Mouse (Mus musculus): ENCODE data around the gene Ccdc144b. TPM values are rescaled to one million over a fixed set of nuclear protein-coding genes. Genes with fewer than 3 reads are reported as not detected.

Gene Ccdc144b
- polyA plus RNA-seq, 1 experiment from 2014 or later: not detected

DNA sequence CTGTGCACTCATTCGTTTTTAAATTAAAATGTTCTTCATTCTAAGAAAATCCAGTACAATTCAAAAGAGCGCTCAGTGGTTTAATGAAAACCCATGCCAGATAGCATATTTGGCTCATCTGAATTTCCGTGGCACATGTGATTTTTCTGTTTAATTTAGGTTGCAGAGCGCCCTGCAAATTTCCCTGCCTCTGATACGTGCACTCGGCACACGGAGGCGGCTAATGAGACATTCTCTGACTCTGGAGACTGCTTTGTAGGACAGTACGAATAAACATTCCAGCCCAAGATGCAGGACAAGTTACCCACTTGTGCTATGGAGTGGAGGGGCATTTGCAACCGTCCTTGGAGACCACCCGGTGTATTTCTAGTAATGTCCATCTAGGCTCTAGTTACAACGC is 82.2 kb downstream of the Ccdc144b start:
- 92% methylated on average over 12 of the region's 12 CpGs for WGBS
- Histone ChIP-seq H3K4me1 (ENCODE audit: control insufficient read depth, insufficient read depth, low read length) (no peaks in the 10 kb centered on the region), H3K9me3 (replicated peaks; ENCODE audit: control insufficient read depth, low read length, poor library complexity, severe bottlenecking) (no peaks in the 10 kb centered on the region), H3K27me3 (ENCODE audit: control insufficient read depth, insufficient read depth, low read depth, low read length) (no peaks in the 10 kb centered on the region), H3K4me3 (ENCODE audit: low read depth, low read length) (no peak overlapping the region), H3K36me3 (ENCODE audit: control insufficient read depth, insufficient read depth, low read length) (peaks cover 25% of the 10 kb centered on the region), H3K4me2 (ENCODE audit: low read length) (no peak overlapping the region), H3K27ac (ENCODE audit: low read length) (no peak overlapping the region), H3K9ac (ENCODE audit: low read depth, low read length) (no peak overlapping the region)
- ATAC-seq: no peak

DNA sequence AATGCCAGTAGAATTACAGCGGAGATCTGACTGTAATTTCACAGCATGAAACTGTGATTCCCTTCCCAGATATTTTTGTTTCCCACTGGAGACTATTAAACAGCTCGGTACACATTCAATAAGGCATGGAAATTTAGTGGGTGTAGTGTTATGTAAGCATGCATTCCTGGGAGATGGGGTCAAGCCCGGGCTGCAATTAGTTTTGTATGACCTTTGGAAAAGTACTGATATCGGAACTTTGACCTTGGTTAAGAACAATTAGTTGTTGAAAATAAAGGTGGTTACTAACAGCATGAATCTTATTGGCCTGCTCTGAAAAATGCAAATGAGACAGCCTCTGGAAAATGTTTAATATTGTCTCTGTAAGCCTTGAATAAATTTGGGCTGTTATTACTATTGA is 82.9 kb downstream of the Ccdc144b start:
- Histone ChIP-seq H3K9ac (ENCODE audit: low read depth, low read length) (no peak overlapping the region), H3K36me3 (ENCODE audit: control insufficient read depth, insufficient read depth, low read length) (peaks cover 21% of the 10 kb centered on the region), H3K4me1 (ENCODE audit: control insufficient read depth, insufficient read depth, low read length) (no peaks in the 10 kb centered on the region), H3K9me3 (replicated peaks; ENCODE audit: control insufficient read depth, low read length, poor library complexity, severe bottlenecking) (no peaks in the 10 kb centered on the region), H3K27me3 (ENCODE audit: control insufficient read depth, insufficient read depth, low read depth, low read length) (no peaks in the 10 kb centered on the region), H3K27ac (ENCODE audit: low read length) (no peak overlapping the region), H3K4me3 (ENCODE audit: low read depth, low read length) (no peak overlapping the region), H3K4me2 (ENCODE audit: low read length) (no peak overlapping the region)
- no peak for ATAC-seq
- 91% methylated on average over 4 of the region's 4 CpGs for WGBS

DNA sequence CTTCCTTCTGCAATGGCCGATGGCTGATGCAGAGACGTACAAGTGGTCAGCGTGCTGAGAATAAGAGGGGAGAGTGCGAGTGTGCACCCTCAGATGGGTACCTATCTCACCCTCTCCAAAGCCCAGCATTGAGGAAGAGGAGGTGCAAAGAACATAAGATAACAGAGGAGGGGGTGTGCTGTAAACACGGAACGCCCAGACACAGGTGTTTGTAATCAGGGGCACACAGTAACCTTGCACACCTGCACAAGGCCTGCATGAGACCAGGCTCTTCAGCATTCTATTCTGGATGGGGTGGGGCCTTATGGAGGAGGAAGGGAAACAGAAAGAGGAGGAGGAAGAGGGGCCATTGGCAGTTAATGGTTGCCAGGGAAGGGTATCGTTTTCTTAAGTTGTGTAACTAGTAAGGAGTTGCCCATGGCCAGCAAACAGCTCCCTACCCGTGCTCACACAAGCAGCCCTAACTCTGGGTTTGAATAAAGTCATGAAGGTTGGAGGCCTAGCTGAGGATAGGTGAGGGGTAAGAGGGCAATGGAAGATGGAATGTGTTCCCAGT is 85.9 kb downstream of the Ccdc144b start:
- 97% methylated on average over 8 of the region's 8 CpGs for WGBS
- Histone ChIP-seq H3K4me2 (ENCODE audit: low read length) (no peak overlapping the region), H3K27ac (ENCODE audit: low read length) (no peak overlapping the region), H3K4me3 (ENCODE audit: low read depth, low read length) (no peak overlapping the region), H3K9ac (ENCODE audit: low read depth, low read length) (no peak overlapping the region), H3K4me1 (ENCODE audit: control insufficient read depth, insufficient read depth, low read length) (no peaks in the 10 kb centered on the region), H3K9me3 (replicated peaks; ENCODE audit: control insufficient read depth, low read length, poor library complexity, severe bottlenecking) (no peaks in the 10 kb centered on the region), H3K36me3 (ENCODE audit: control insufficient read depth, insufficient read depth, low read length) (peaks cover 19% of the 10 kb centered on the region; the same call in 1 of the 2 replicates), H3K27me3 (ENCODE audit: control insufficient read depth, insufficient read depth, low read depth, low read length) (no peaks in the 10 kb centered on the region)
- no peak for ATAC-seq

DNA sequence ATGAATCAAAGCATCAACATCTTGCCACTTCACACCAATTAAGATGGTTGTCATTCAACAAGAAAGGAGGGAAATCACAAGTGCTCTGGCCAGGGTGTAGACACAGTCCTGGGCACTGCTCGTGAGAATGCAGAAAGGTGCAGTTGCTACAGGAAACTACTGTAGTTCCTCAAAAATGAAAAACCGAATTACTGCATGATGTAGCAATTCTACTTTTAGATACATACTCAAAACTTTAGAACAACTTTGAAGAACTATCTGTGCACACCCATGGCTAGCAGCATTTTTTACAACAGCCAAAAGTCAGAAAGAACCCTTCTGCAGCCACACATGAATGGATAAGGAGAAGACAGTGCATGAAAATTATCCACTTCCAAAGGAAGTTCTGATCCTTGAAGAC is 86.9 kb downstream of the Ccdc144b start:
- 90% methylated on average over 2 of the region's 2 CpGs for WGBS
- Histone ChIP-seq H3K4me1 (ENCODE audit: control insufficient read depth, insufficient read depth, low read length) (no peaks in the 10 kb centered on the region), H3K4me2 (ENCODE audit: low read length) (no peak overlapping the region), H3K9ac (ENCODE audit: low read depth, low read length) (no peak overlapping the region), H3K27me3 (ENCODE audit: control insufficient read depth, insufficient read depth, low read depth, low read length) (no peaks in the 10 kb centered on the region), H3K27ac (ENCODE audit: low read length) (no peak overlapping the region), H3K36me3 (ENCODE audit: control insufficient read depth, insufficient read depth, low read length) (peaks cover 24% of the 10 kb centered on the region), H3K9me3 (replicated peaks; ENCODE audit: control insufficient read depth, low read length, poor library complexity, severe bottlenecking) (no peaks in the 10 kb centered on the region), H3K4me3 (ENCODE audit: low read depth, low read length) (no peak overlapping the region)
- no peak for ATAC-seq

DNA sequence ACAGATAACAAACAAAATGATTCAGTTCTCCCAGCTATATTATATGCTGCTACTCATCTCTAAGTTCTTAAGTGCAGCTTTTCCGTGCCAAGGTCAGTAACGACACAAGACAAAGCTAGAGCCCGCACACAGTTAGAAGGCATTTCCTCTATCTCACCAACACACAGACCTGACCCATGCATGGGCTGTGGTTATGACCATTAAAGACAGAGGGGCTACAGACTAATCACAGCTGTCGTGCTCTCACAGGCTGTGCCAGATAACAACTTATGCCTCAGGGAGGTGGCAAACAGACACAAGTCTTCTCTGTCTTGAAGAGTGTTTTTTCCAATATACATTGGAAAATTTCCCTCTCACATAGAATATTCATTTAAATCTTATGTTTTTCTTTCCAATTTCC is 88.4 kb downstream of the Ccdc144b start:
- 90% methylated on average over 4 of the region's 4 CpGs for WGBS
- Histone ChIP-seq H3K27me3 (ENCODE audit: control insufficient read depth, insufficient read depth, low read depth, low read length) (no peaks in the 10 kb centered on the region), H3K9me3 (replicated peaks; ENCODE audit: control insufficient read depth, low read length, poor library complexity, severe bottlenecking) (no peaks in the 10 kb centered on the region), H3K4me1 (ENCODE audit: control insufficient read depth, insufficient read depth, low read length) (no peaks in the 10 kb centered on the region), H3K9ac (ENCODE audit: low read depth, low read length) (no peak overlapping the region), H3K36me3 (ENCODE audit: control insufficient read depth, insufficient read depth, low read length) (peaks cover 25% of the 10 kb centered on the region), H3K4me3 (ENCODE audit: low read depth, low read length) (no peak overlapping the region), H3K4me2 (ENCODE audit: low read length) (no peak overlapping the region), H3K27ac (ENCODE audit: low read length) (no peak overlapping the region)
- no peak for ATAC-seq

DNA sequence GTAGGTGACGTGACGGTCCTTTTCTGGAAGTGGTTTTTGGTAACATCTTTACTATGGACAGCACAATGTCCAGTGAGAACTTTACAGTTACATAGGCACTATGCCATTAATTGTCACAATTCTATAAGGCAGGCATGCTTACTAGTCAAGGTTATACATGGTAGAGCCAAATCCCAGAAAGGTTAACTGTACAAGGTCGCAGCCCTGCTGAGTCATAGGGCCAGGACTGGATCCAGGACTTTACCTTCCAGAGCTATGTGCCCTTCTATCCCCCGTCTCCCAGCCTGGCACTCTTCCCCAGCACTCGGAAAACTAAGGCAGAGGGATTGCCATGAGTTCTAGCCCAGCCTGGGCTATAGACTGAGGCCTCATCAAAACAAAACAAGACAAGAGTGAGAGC is 89.4 kb downstream of the Ccdc144b start:
- Histone ChIP-seq H3K27ac (ENCODE audit: low read length) (no peak overlapping the region), H3K4me1 (ENCODE audit: control insufficient read depth, insufficient read depth, low read length) (no peaks in the 10 kb centered on the region), H3K9me3 (replicated peaks; ENCODE audit: control insufficient read depth, low read length, poor library complexity, severe bottlenecking) (no peaks in the 10 kb centered on the region), H3K4me3 (ENCODE audit: low read depth, low read length) (no peak overlapping the region), H3K36me3 (ENCODE audit: control insufficient read depth, insufficient read depth, low read length) (peaks cover 28% of the 10 kb centered on the region), H3K4me2 (ENCODE audit: low read length) (no peak overlapping the region), H3K27me3 (ENCODE audit: control insufficient read depth, insufficient read depth, low read depth, low read length) (no peaks in the 10 kb centered on the region), H3K9ac (ENCODE audit: low read depth, low read length) (no peak overlapping the region)
- no peak for ATAC-seq
- WGBS: 94% methylated on average over 5 of the region's 5 CpGs

DNA sequence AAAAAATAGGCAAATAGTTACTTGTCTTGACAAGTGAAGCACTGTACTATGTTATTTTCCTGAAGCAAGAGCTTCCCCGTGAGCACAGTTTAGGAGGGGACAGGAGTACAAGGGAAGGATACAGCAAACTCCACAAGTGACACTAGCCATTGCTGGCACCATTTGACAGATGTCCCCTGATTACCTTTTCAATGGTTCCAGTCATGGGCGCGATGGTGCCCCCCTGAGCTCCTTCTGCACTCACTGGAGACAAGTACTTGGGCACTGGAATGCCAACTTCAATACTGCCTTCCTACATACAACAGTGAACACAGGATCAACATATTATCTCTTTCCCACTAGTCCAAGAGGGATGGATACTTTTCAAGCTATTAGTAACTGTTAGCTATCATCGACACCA is 89.9 kb downstream of the Ccdc144b start:
- Histone ChIP-seq H3K4me1 (ENCODE audit: control insufficient read depth, insufficient read depth, low read length) (no peaks in the 10 kb centered on the region), H3K27ac (ENCODE audit: low read length) (no peak overlapping the region), H3K9ac (ENCODE audit: low read depth, low read length) (no peak overlapping the region), H3K4me3 (ENCODE audit: low read depth, low read length) (no peak overlapping the region), H3K36me3 (ENCODE audit: control insufficient read depth, insufficient read depth, low read length) (peaks cover 25% of the 10 kb centered on the region), H3K9me3 (replicated peaks; ENCODE audit: control insufficient read depth, low read length, poor library complexity, severe bottlenecking) (no peaks in the 10 kb centered on the region), H3K27me3 (ENCODE audit: control insufficient read depth, insufficient read depth, low read depth, low read length) (no peaks in the 10 kb centered on the region), H3K4me2 (ENCODE audit: low read length) (no peak overlapping the region)
- 94% methylated on average over 4 of the region's 4 CpGs for WGBS
- ATAC-seq: no peak

DNA sequence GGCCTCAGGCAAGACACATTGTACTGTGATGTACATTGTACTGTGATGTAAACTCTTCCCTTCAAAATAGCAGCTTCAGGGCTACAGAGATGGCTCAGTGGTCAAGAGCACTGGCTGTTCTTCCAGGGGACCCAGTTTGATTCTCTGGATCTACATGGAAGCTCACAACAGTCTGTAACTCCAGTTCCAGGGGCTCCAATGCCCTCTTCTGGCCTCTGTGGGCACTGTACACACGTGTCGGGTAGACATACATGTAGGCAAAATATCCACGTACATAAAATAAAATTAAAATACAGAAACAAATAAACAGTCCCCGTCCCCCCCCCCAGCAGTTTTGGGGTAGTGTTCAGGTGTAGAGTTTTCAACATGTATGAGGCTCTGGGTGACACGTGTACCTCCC is 90.4 kb downstream of the Ccdc144b start:
- 93% methylated on average over 5 of the region's 5 CpGs for WGBS
- Histone ChIP-seq H3K27ac (ENCODE audit: low read length) (no peak overlapping the region), H3K4me2 (ENCODE audit: low read length) (no peak overlapping the region), H3K36me3 (ENCODE audit: control insufficient read depth, insufficient read depth, low read length) (peaks cover 25% of the 10 kb centered on the region), H3K4me3 (ENCODE audit: low read depth, low read length) (no peak overlapping the region), H3K4me1 (ENCODE audit: control insufficient read depth, insufficient read depth, low read length) (no peaks in the 10 kb centered on the region), H3K9ac (ENCODE audit: low read depth, low read length) (no peak overlapping the region), H3K27me3 (ENCODE audit: control insufficient read depth, insufficient read depth, low read depth, low read length) (no peaks in the 10 kb centered on the region), H3K9me3 (replicated peaks; ENCODE audit: control insufficient read depth, low read length, poor library complexity, severe bottlenecking) (no peaks in the 10 kb centered on the region)
- ATAC-seq: no peak
